Mouse (Mus musculus): ENCODE data around the gene Myom1. TPM values are rescaled to one million over a fixed set of nuclear protein-coding genes. Genes with fewer than 3 reads are reported as not detected.

Myom1 gene
- total and polyA plus RNA-seq, 2 experiments from 2014 or later = 238 to 392 TPM

- ATAC-seq (ENCODE audit: insufficient read depth, low read depth) (no peak), DNase-seq (ENCODE audit: low spot score) (no peak)
- WGBS = 59% methylated on average over 5 of the region's 5 CpGs
- no peaks in the 10 kb centered on the region for H3K9me3 ChIP-seq (replicated peaks; ENCODE audit: control insufficient read depth, low read length)
- no peak overlapping the region for H3K4me3 ChIP-seq (ENCODE audit: low read depth, low read length)
- H3K27ac ChIP-seq (ENCODE audit: low read depth) = no peak overlapping the region
- TF ChIP-seq CTCF (IDR thresholded peaks at IDR 0.05; ENCODE audit: low read depth) = no peak
- no peak for TF ChIP-seq EP300 (IDR thresholded peaks at IDR 0.05; ENCODE audit: low read depth)
- no peaks in the 10 kb centered on the region for H3K4me1 ChIP-seq (ENCODE audit: control insufficient read depth, insufficient read depth)
- H3K9ac ChIP-seq (replicated peaks; ENCODE audit: low read depth, low read length) = no peak overlapping the region
- no peak overlapping the region for H3K4me2 ChIP-seq (ENCODE audit: low read depth, low read length)
- no peaks in the 10 kb centered on the region for H3K36me3 ChIP-seq (replicated peaks; ENCODE audit: control insufficient read depth, insufficient read depth, low read length)
- H3K27me3 ChIP-seq (ENCODE audit: control insufficient read depth, insufficient read depth, low read length) = no peaks in the 10 kb centered on the region
Observed at GRCm38 (mm10) chr17:71135108-71135507, 132.7 kb downstream of the Myom1 start.

- Histone ChIP-seq H3K9me3 (replicated peaks; ENCODE audit: control insufficient read depth, low read length) (no peaks in the 10 kb centered on the region), H3K4me3 (ENCODE audit: low read depth, low read length) (no peak overlapping the region), H3K36me3 (replicated peaks; ENCODE audit: control insufficient read depth, insufficient read depth, low read length) (no peaks in the 10 kb centered on the region), H3K9ac (replicated peaks; ENCODE audit: low read depth, low read length) (no peak overlapping the region), H3K27ac (ENCODE audit: low read depth) (no peak overlapping the region), H3K4me2 (ENCODE audit: low read depth, low read length) (no peak overlapping the region), H3K27me3 (ENCODE audit: control insufficient read depth, insufficient read depth, low read length) (no peaks in the 10 kb centered on the region), H3K4me1 (ENCODE audit: control insufficient read depth, insufficient read depth) (no peaks in the 10 kb centered on the region)
- ATAC-seq (ENCODE audit: insufficient read depth, low read depth) = no peak
- 86% methylated on average over 5 of the region's 5 CpGs for WGBS
- no peak for DNase-seq (ENCODE audit: low spot score)
- TF ChIP-seq CTCF (IDR thresholded peaks at IDR 0.05; ENCODE audit: low read depth) (no peak), EP300 (IDR thresholded peaks at IDR 0.05; ENCODE audit: low read depth) (no peak)
Observed at GRCm38 (mm10) chr17:71135866-71136265, 133.4 kb downstream of the Myom1 start.

DNA sequence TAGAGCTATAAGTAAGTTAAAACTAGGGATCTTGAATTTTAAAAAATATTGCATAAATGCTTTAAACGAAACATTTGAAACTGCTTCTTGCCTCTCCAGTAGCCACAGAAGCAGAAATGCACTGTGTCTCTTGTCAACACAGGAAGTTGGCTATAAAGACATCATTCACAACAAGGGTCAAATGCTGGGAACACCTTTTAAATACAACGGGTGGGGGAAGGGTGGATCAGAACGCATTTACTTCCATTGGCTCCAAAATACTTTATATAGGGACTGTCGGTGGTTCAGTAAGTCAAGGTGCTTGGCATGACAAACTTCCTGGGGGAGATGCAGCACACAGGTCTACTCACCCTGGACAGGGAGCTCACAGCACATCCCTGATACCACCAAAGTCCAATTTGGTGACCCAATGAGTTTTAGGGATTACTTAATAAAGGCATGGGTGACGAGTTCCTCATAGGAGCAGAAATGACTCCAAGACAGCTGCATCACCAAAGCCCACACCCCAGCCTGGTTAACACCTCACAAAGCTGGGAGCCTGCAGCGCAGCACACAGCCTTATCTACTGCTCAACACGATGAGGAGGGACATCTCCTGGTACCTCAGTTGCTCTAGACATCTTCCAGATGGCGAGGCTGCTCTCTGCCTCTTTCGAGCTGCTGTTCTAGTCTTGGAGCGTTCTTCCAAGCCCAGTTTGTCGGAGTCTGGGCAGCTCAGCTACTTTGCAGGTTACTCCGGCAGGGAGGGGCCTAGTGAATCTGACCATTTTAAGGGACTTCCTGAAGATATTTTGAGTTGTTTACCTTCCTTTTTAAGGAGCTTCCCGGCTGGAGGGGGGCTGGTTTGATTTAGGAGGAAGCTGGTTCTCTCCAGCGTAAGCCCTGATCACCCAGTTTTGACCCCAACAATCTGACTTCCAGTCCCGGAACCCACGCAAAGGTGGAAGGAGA is 134.2 kb downstream of the Myom1 start:
- no peak overlapping the region for H3K9ac ChIP-seq (replicated peaks; ENCODE audit: low read depth, low read length)
- no peak overlapping the region for H3K4me3 ChIP-seq (ENCODE audit: low read depth, low read length)
- ATAC-seq (ENCODE audit: insufficient read depth, low read depth) (no peak), DNase-seq (ENCODE audit: low spot score) (no peak)
- no peak for TF ChIP-seq EP300 (IDR thresholded peaks at IDR 0.05; ENCODE audit: low read depth)
- no peak for TF ChIP-seq CTCF (IDR thresholded peaks at IDR 0.05; ENCODE audit: low read depth)
- H3K4me2 ChIP-seq (ENCODE audit: low read depth, low read length) = no peak overlapping the region
- 55% methylated on average over 16 of the region's 16 CpGs for whole genome bisulfite sequencing
- H3K36me3 ChIP-seq (replicated peaks; ENCODE audit: control insufficient read depth, insufficient read depth, low read length) = no peaks in the 10 kb centered on the region
- no peaks in the 10 kb centered on the region for H3K27me3 ChIP-seq (ENCODE audit: control insufficient read depth, insufficient read depth, low read length)
- no peaks in the 10 kb centered on the region for H3K9me3 ChIP-seq (replicated peaks; ENCODE audit: control insufficient read depth, low read length)
- H3K4me1 ChIP-seq (ENCODE audit: control insufficient read depth, insufficient read depth) = no peaks in the 10 kb centered on the region
- no peak overlapping the region for H3K27ac ChIP-seq (ENCODE audit: low read depth)

DNA sequence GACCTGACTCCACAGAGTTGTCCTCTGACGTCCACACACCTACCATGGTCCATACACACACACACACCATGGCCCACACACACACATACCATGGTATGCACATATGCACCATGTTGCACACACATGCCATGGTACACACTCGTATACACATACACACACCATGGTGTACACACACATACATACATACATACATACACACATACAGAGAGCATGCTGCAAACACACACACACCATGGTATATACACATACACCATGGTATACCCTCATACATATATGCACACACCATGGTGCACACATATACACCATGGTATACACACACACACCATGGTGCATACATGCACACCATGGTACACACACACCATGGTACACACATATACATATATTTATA is 134.9 kb downstream of the Myom1 start:
- TF ChIP-seq CTCF (IDR thresholded peaks at IDR 0.05; ENCODE audit: low read depth) = no peak
- no peak for TF ChIP-seq EP300 (IDR thresholded peaks at IDR 0.05; ENCODE audit: low read depth)
- Histone ChIP-seq H3K9me3 (replicated peaks; ENCODE audit: control insufficient read depth, low read length) (no peaks in the 10 kb centered on the region), H3K4me3 (ENCODE audit: low read depth, low read length) (no peak overlapping the region), H3K4me1 (ENCODE audit: control insufficient read depth, insufficient read depth) (no peaks in the 10 kb centered on the region), H3K27me3 (ENCODE audit: control insufficient read depth, insufficient read depth, low read length) (no peaks in the 10 kb centered on the region), H3K4me2 (ENCODE audit: low read depth, low read length) (no peak overlapping the region), H3K36me3 (replicated peaks; ENCODE audit: control insufficient read depth, insufficient read depth, low read length) (no peaks in the 10 kb centered on the region), H3K27ac (ENCODE audit: low read depth) (no peak overlapping the region), H3K9ac (replicated peaks; ENCODE audit: low read depth, low read length) (no peak overlapping the region)
- 81% methylated on average over 2 of the region's 2 CpGs for WGBS
- no peak for ATAC-seq (ENCODE audit: insufficient read depth, low read depth)
- no peak for DNase-seq (ENCODE audit: low spot score)

DNA sequence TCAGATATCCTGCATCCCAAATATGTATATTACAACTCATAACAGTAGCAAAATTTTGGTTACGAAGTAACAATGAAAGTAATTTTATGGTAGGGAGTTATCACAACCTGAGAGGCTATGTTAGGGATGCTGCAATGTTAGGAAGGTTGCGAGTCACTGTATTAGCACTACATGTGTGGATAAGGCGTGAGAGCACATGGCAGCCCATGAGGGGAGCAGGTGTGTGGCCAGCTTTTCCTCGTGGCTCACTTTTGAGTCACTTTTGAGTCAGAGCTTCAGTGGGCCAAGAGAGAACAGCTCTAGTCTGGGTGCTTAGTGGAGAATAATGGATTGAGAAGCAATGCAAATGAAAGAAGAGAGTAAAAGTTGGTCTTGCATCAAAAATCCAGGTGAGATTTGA is 139.6 kb downstream of the Myom1 start:
- Histone ChIP-seq H3K27ac (ENCODE audit: low read depth) (no peak overlapping the region), H3K4me1 (ENCODE audit: control insufficient read depth, insufficient read depth) (no peaks in the 10 kb centered on the region), H3K4me3 (ENCODE audit: low read depth, low read length) (no peak overlapping the region), H3K9ac (replicated peaks; ENCODE audit: low read depth, low read length) (no peak overlapping the region), H3K36me3 (replicated peaks; ENCODE audit: control insufficient read depth, insufficient read depth, low read length) (no peaks in the 10 kb centered on the region), H3K9me3 (replicated peaks; ENCODE audit: control insufficient read depth, low read length) (no peaks in the 10 kb centered on the region), H3K4me2 (ENCODE audit: low read depth, low read length) (no peak overlapping the region), H3K27me3 (ENCODE audit: control insufficient read depth, insufficient read depth, low read length) (no peaks in the 10 kb centered on the region)
- no peak for DNase-seq (ENCODE audit: low spot score)
- no peak for TF ChIP-seq EP300 (IDR thresholded peaks at IDR 0.05; ENCODE audit: low read depth)
- TF ChIP-seq CTCF (IDR thresholded peaks at IDR 0.05; ENCODE audit: low read depth) = no peak
- ATAC-seq (ENCODE audit: insufficient read depth, low read depth) = no peak
- WGBS = 78% methylated on average over 4 of the region's 4 CpGs
